12 mouse cellular contexts compared by ENCODE assay signal in the genomic region with DNA sequence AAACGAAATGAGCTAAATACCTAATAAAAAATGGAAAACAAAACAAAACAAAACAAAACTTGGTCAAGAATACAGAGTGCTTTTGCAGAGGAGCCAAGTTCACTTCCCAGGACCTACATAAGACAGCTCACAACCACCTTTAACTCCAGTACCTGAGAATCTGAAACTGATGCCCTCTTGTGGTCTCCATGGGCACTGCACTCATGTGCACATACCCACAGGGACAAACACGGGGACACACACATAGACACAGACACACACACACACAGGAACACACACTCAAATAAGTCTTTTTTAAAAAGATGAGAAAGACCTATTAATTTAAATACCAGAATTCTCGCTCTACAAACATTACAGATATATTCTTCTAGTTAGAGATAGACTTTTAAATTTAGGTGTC.
DNase-seq lines count a peak whose midpoint lies in the region; ATAC-seq and TF ChIP-seq lines count a peak whose summit lies in the region.
"Had no signal": no experiment of that assay in that cellular context is flagged by ENCODE, and none has a peak within 500 bp of the region (broad histone marks: within the 10 kb centered on the region; RNA-seq: fewer than 3 reads in every experiment).

No protein-coding gene starts in this region.

- H3K27ac ChIP-seq in intestine, postnatal 0 days (ENCODE audit: low read depth, low read length), result no peak overlapping the region
- H3K27ac ChIP-seq in intestine, embryonic 16.5 days (ENCODE audit: low read length), result no peak overlapping the region
- no peak overlapping the region for H3K27ac ChIP-seq in forebrain, embryonic 12.5 days
- H3K27ac ChIP-seq: embryonic facial prominence, embryonic 12.5 days; hindbrain, embryonic 12.5 days had no signal

- peak; percentile 17 for DNase-seq in 3T3-L1 (ENCODE audit: low read depth, low spot score)
- DNase-seq in CD8-positive naive resting alpha-beta T cell, adult 2 months (ENCODE audit: low read depth in 2 of 2, low spot score in 2 of 2), result peak; percentile 7 to 35
- DNase-seq in c-Kit-positive CD71-positive TER-119-positive erythroid progenitor cells, embryonic 14.5 days (ENCODE audit: low spot score), result peak; percentile 18
- no peak for DNase-seq in adrenal gland, adult (ENCODE audit: inconsistent age in 2 of 2, low spot score in 1 of 2)
- DNase-seq: kidney, postnatal 10 days had no signal

- no peak overlapping the region for H3K4me2 ChIP-seq in intestine, postnatal 0 days (replicated peaks; ENCODE audit: low read depth)
- no peak overlapping the region for H3K4me2 ChIP-seq in intestine, embryonic 16.5 days (ENCODE audit: low read depth, low read length)
- no peak overlapping the region for H3K4me2 ChIP-seq in forebrain, embryonic 12.5 days
- H3K4me2 ChIP-seq: embryonic facial prominence, embryonic 12.5 days; hindbrain, embryonic 12.5 days had no signal

- 95% methylated on average over 3 of the region's 3 CpGs for WGBS in intestine, postnatal 0 days
- whole genome bisulfite sequencing in intestine, embryonic 16.5 days, result 97% methylated on average over 3 of the region's 3 CpGs
- 95% methylated on average over 3 of the region's 3 CpGs for WGBS in forebrain, embryonic 12.5 days

- ATAC-seq in intestine, postnatal 0 days, result no peak
- ATAC-seq in intestine, embryonic 16.5 days, result no peak
- ATAC-seq in forebrain, embryonic 12.5 days (ENCODE audit: low FRiP score), result no peak
- ATAC-seq: forebrain, embryonic 14.5 days had no signal

- TF ChIP-seq CTCF in intestine, postnatal 0 days (IDR thresholded peaks at IDR 0.05; ENCODE audit: low read depth), result peak; percentile 46; the same call in 1 of the 2 replicates

- no peaks in the 10 kb centered on the region for H3K36me3 ChIP-seq in intestine, postnatal 0 days (ENCODE audit: control insufficient read depth, insufficient read depth)
- no peaks in the 10 kb centered on the region for H3K36me3 ChIP-seq in intestine, embryonic 16.5 days (ENCODE audit: control insufficient read depth, insufficient read depth, low read length)
- H3K36me3 ChIP-seq in forebrain, embryonic 12.5 days (replicated peaks), result peaks cover 18% of the 10 kb centered on the region

- no peak overlapping the region for H3K4me3 ChIP-seq in intestine, postnatal 0 days (ENCODE audit: low read depth, low read length)
- no peak overlapping the region for H3K4me3 ChIP-seq in intestine, embryonic 16.5 days (ENCODE audit: low read length)
- H3K4me3 ChIP-seq in forebrain, embryonic 12.5 days (replicated peaks), result no peak overlapping the region
- H3K4me3 ChIP-seq: embryonic facial prominence, embryonic 12.5 days; hindbrain, embryonic 12.5 days; myocyte had no signal

- H3K9ac ChIP-seq in intestine, postnatal 0 days (ENCODE audit: low read depth, low read length), result no peak overlapping the region
- no peak overlapping the region for H3K9ac ChIP-seq in intestine, embryonic 16.5 days (ENCODE audit: low read depth, low read length)
- H3K9ac ChIP-seq in forebrain, embryonic 12.5 days, result no peak overlapping the region
- H3K9ac ChIP-seq: embryonic facial prominence, embryonic 12.5 days; hindbrain, embryonic 12.5 days had no signal

- no peaks in the 10 kb centered on the region for H3K9me3 ChIP-seq in intestine, postnatal 0 days (ENCODE audit: control insufficient read depth)
- H3K9me3 ChIP-seq in intestine, embryonic 16.5 days (ENCODE audit: control insufficient read depth, low read length), result 0 out of 2 replicates have a peak, but pooled peaks cover 2% of the 10 kb centered on the region
- H3K9me3 ChIP-seq in forebrain, embryonic 12.5 days, result no peaks in the 10 kb centered on the region
- H3K9me3 ChIP-seq: embryonic facial prominence, embryonic 12.5 days; hindbrain, embryonic 12.5 days had no signal

- no peaks in the 10 kb centered on the region for H3K27me3 ChIP-seq in intestine, postnatal 0 days (replicated peaks; ENCODE audit: control insufficient read depth, insufficient read depth, low read length)
- H3K27me3 ChIP-seq in intestine, embryonic 16.5 days (replicated peaks; ENCODE audit: control insufficient read depth, insufficient read depth, low read length), result no peaks in the 10 kb centered on the region
- no peaks in the 10 kb centered on the region for H3K27me3 ChIP-seq in forebrain, embryonic 12.5 days
- H3K27me3 ChIP-seq: embryonic facial prominence, embryonic 12.5 days; hindbrain, embryonic 12.5 days had no signal

- H3K4me1 ChIP-seq in intestine, postnatal 0 days (replicated peaks; ENCODE audit: control insufficient read depth, insufficient read depth, low read length), result 0 out of 2 replicates have a peak, but pooled peaks cover 2% of the 10 kb centered on the region
- H3K4me1 ChIP-seq in intestine, embryonic 16.5 days (ENCODE audit: control insufficient read depth, insufficient read depth, low read length), result peaks cover 7% of the 10 kb centered on the region; the same call in 1 of the 2 replicates
- H3K4me1 ChIP-seq in forebrain, embryonic 12.5 days, result peaks cover 11% of the 10 kb centered on the region

Comparison
In these comparisons a context has a peak if more than half of its experiments do, and no peak if none do; other contexts are left out.
1. DNase-seq: peak in 3T3-L1 (single experiment), CD8-positive naive resting alpha-beta T cell, adult 2 months (2 of 2) and c-Kit-positive CD71-positive TER-119-positive erythroid progenitor cells, embryonic 14.5 days (single experiment); none in adrenal gland, adult (0 of 2).